Mouse (Mus musculus) liver, embryonic 13.5 days (tissue): ENCODE results near the gene Gm20683. TPM values are rescaled to one million over a fixed set of nuclear protein-coding genes. Genes with fewer than 3 reads are reported as not detected.

Experiments used
- ATAC-seq: fragments of 200-750 bp; cut with Nextera tagmentation; 2 replicates; pipeline ENCODE4 v1.8.0; 2017; ENCODE audit warnings: low read depth, mild to moderate bottlenecking, moderate number of reproducible peaks, moderate library complexity
- DNase-seq: peaks from one replicate; pipeline ENCODE4 v3.0.0; 2022
- H3K27ac ChIP-seq: fragments of 300-500 bp; sonication (generic); 2 replicates; pipeline ENCODE4 v1.5.1; 2015; ENCODE audit warnings: moderate library complexity, mild to moderate bottlenecking, inconsistent platforms
- H3K27me3 ChIP-seq: fragments of 300-500 bp; sonication (generic); 2 replicates; pipeline ENCODE4 v1.6.1; 2015; ENCODE audit warnings: mild to moderate bottlenecking, inconsistent platforms
- H3K36me3 ChIP-seq: fragments of 300-500 bp; sonication (generic); 2 replicates; pipeline ENCODE4 v1.6.1; 2015; ENCODE audit warnings: mild to moderate bottlenecking, inconsistent platforms
- H3K4me1 ChIP-seq: fragments of 300-500 bp; sonication (generic); replicated peaks from 2 replicates; pipeline ENCODE4 v1.6.1; 2015; ENCODE audit warnings: inconsistent platforms
- H3K4me2 ChIP-seq: fragments of 300-500 bp; sonication (generic); 2 replicates; pipeline ENCODE4 v1.6.1; 2015; ENCODE audit warnings: inconsistent platforms, mild to moderate bottlenecking, moderate library complexity
- H3K4me3 ChIP-seq: fragments of 300-500 bp; sonication (generic); replicated peaks from 2 replicates; pipeline ENCODE4 v1.5.1; 2015; ENCODE audit warnings: mild to moderate bottlenecking, inconsistent platforms
- H3K9ac ChIP-seq: fragments of 300-500 bp; sonication (generic); 2 replicates; pipeline ENCODE4 v1.6.1; 2015; ENCODE audit warnings: mild to moderate bottlenecking, inconsistent platforms
- H3K9me3 ChIP-seq: fragments of 300-500 bp; sonication (generic); replicated peaks from 2 replicates; pipeline ENCODE4 v1.6.1; 2016; ENCODE audit warnings: inconsistent platforms
- WGBS: fragments of 180-500 bp; shearing (Covaris S2); methylation state at CpG from one replicate; pipeline ENCODE4 v1.1.7; 2015; ENCODE audit not compliant: insufficient replicate concordance; 5-methylcytosine and 5-hydroxymethylcytosine counted together
- polyA plus RNA-seq: library from polyadenylated mRNA; unstranded; fragments of >200 nt; fragmentation: Nextera tagmentation; extraction: Ambion mirVana; gene quantifications from 2 replicates; pipeline ENCODE4 v1.2.1, GENCODE M21; 2015

Gene Gm20683
- polyA plus RNA-seq, result 0.28 and 0.57 TPM in 2 replicates

GRCm38 (mm10) chr17:25841117-25841880 is at the start of gene Gm20683:
Gene Gm20683 (minus strand): TSS chr17:25841763.
- DNase-seq (no peak), ATAC-seq (no peak)
- Histone ChIP-seq H3K27me3 (no peaks in the 10 kb centered on the region), H3K4me3 (no peak within 1 kb of the TSS), H3K36me3 (peaks cover 76% of the 10 kb centered on the region), H3K4me2 (peak within 1 kb of the TSS; percentile 87; the same call in 1 of the 2 replicates), H3K27ac (no peak within 1 kb of the TSS; the same call in none of the 2 replicates), H3K9me3 (no peaks in the 10 kb centered on the region), H3K9ac (peak within 1 kb of the TSS; percentile 33; the same call in 1 of the 2 replicates), H3K4me1 (peaks cover 69% of the 10 kb centered on the region)
- WGBS, result 92% methylated on average over 20 of the region's 22 CpGs

GRCm38 (mm10) chr17:25888837-25889236 is 47.3 kb upstream of the Gm20683 start:
- H3K9me3 ChIP-seq, result no peaks in the 10 kb centered on the region
- peaks cover 21% of the 10 kb centered on the region for H3K36me3 ChIP-seq
- H3K9ac ChIP-seq, result no peak overlapping the region
- no peak overlapping the region for H3K27ac ChIP-seq
- no peak for ATAC-seq
- no peak overlapping the region for H3K4me3 ChIP-seq
- no peak for DNase-seq
- peaks cover 12% of the 10 kb centered on the region; the same call in 1 of the 2 replicates for H3K4me1 ChIP-seq
- 78% methylated on average over 3 of the region's 3 CpGs for WGBS
- H3K4me2 ChIP-seq, result no peak overlapping the region
- no peaks in the 10 kb centered on the region for H3K27me3 ChIP-seq

DNA sequence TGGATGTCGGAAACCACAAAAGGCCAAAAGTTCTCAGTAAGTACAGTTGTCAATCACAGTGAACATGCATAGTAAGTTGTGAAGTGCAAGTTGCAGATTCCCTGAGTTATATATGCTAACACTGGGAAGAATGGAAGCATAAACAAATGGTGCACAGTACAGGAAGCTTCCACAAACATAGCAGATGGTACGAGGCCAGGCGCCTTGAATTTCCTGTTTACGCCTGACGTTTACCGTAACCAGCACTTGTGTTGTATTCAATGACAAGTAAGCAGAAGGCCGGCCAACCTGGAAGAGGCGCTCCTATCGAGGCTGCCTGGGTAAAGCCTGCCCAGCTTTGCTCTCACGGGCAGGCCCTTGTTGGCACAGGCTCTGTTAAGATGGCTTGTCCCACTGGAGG is 45.9 kb upstream of the Gm20683 start:
- DNase-seq (no peak), ATAC-seq (no peak)
- Histone ChIP-seq H3K9me3 (no peaks in the 10 kb centered on the region), H3K4me2 (no peak overlapping the region), H3K27me3 (no peaks in the 10 kb centered on the region), H3K9ac (no peak overlapping the region), H3K4me3 (no peak overlapping the region), H3K4me1 (peaks cover 18% of the 10 kb centered on the region), H3K36me3 (peaks cover 32% of the 10 kb centered on the region), H3K27ac (no peak overlapping the region)
- WGBS, result 70% methylated on average over 10 of the region's 10 CpGs

GRCm38 (mm10) chr17:25886806-25887205 is 45.2 kb upstream of the Gm20683 start:
- Histone ChIP-seq H3K4me1 (peaks cover 24% of the 10 kb centered on the region), H3K9ac (no peak overlapping the region), H3K4me3 (no peak overlapping the region), H3K27me3 (no peaks in the 10 kb centered on the region), H3K4me2 (no peak overlapping the region), H3K27ac (no peak overlapping the region), H3K36me3 (peaks cover 32% of the 10 kb centered on the region), H3K9me3 (no peaks in the 10 kb centered on the region)
- ATAC-seq (no peak), DNase-seq (no peak)

GRCm38 (mm10) chr17:25885636-25886035 is 44.1 kb upstream of the Gm20683 start:
- peaks cover 32% of the 10 kb centered on the region for H3K36me3 ChIP-seq
- H3K27me3 ChIP-seq, result no peaks in the 10 kb centered on the region
- H3K27ac ChIP-seq, result no peak overlapping the region
- no peak for DNase-seq
- no peaks in the 10 kb centered on the region for H3K9me3 ChIP-seq
- WGBS, result 50% methylated on average over 4 of the region's 4 CpGs
- no peak for ATAC-seq
- H3K4me1 ChIP-seq, result peaks cover 36% of the 10 kb centered on the region
- H3K4me3 ChIP-seq, result no peak overlapping the region
- H3K9ac ChIP-seq, result no peak overlapping the region
- no peak overlapping the region for H3K4me2 ChIP-seq

DNA sequence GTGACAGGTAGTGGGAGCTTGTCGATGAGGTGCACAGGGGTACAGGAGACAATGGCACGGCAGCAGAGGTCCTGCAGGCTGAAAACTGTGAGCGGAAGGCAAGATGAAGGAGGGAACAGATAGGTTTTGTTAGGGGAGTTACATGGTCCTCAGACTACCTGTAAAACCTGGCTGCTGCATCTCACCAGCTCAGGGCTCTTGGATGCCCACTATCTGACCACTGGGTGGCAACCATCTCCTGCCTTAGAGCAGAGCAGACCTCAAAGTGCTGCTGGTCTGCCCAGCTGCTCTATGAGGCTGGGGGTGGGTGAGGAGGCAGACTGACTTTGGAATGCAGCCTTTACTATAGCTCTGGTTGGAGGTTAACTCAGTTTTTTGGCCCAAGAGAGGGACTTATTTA is 42.3 kb upstream of the Gm20683 start:
- H3K4me2 ChIP-seq, result no peak overlapping the region
- no peaks in the 10 kb centered on the region for H3K9me3 ChIP-seq
- DNase-seq (no peak), ATAC-seq (no peak)
- no peak overlapping the region for H3K27ac ChIP-seq
- WGBS, result 79% methylated on average over 3 of the region's 3 CpGs
- H3K4me1 ChIP-seq, result peaks cover 53% of the 10 kb centered on the region
- H3K4me3 ChIP-seq, result no peak overlapping the region
- H3K9ac ChIP-seq, result no peak overlapping the region
- H3K27me3 ChIP-seq, result no peaks in the 10 kb centered on the region
- H3K36me3 ChIP-seq, result peaks cover 29% of the 10 kb centered on the region

- H3K27ac ChIP-seq, result no peak overlapping the region
- H3K27me3 ChIP-seq, result no peaks in the 10 kb centered on the region
- DNase-seq (no peak), ATAC-seq (no peak)
- H3K36me3 ChIP-seq, result peaks cover 35% of the 10 kb centered on the region
- WGBS, result 90% methylated on average over 8 of the region's 8 CpGs
- H3K9ac ChIP-seq, result no peak overlapping the region
- no peaks in the 10 kb centered on the region for H3K9me3 ChIP-seq
- H3K4me1 ChIP-seq, result peaks cover 53% of the 10 kb centered on the region
- H3K4me3 ChIP-seq, result no peak overlapping the region
- H3K4me2 ChIP-seq, result no peak overlapping the region
Measured at GRCm38 (mm10) chr17:25883268-25883667, 41.7 kb upstream of the Gm20683 start.

DNA sequence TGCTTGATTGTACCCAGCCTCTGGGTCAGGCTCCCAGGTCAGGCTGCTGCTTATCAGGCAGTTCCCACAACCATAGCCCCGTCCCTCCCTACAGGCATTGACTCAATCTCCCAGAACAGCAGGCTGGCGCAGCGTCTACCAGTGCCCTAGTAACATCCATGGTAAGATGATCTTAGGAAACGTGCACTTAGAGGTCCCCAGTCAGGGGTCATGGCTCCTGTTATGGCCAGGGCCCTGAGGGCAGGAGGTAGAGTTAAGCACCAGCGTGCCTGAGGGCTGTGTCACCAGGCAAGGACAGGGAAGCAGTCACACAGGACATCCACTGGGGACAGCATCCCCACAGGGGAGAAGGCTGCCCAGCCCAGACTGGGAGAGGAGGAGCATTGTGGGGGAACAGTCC is 40.7 kb upstream of the Gm20683 start:
- H3K27me3 ChIP-seq, result no peaks in the 10 kb centered on the region
- H3K9me3 ChIP-seq, result no peaks in the 10 kb centered on the region
- DNase-seq, result peak; percentile 48
- peaks cover 40% of the 10 kb centered on the region for H3K36me3 ChIP-seq
- no peak overlapping the region for H3K9ac ChIP-seq
- H3K27ac ChIP-seq, result peak overlapping the region; percentile 45
- no peak overlapping the region for H3K4me2 ChIP-seq
- 27% methylated on average over 5 of the region's 5 CpGs for WGBS
- no peak overlapping the region for H3K4me3 ChIP-seq
- peak; percentile 54 for ATAC-seq
- peaks cover 57% of the 10 kb centered on the region for H3K4me1 ChIP-seq

GRCm38 (mm10) chr17:25881691-25882090 is 40.1 kb upstream of the Gm20683 start:
- no peaks in the 10 kb centered on the region for H3K27me3 ChIP-seq
- DNase-seq, result no peak
- H3K4me1 ChIP-seq, result peaks cover 59% of the 10 kb centered on the region
- H3K9me3 ChIP-seq, result no peaks in the 10 kb centered on the region
- H3K4me2 ChIP-seq, result no peak overlapping the region
- 67% methylated on average over 4 of the region's 4 CpGs for WGBS
- no peak for ATAC-seq
- peak overlapping the region; percentile 45 for H3K27ac ChIP-seq
- H3K36me3 ChIP-seq, result peaks cover 40% of the 10 kb centered on the region
- H3K4me3 ChIP-seq, result no peak overlapping the region
- H3K9ac ChIP-seq, result no peak overlapping the region

- ATAC-seq, result no peak
- Histone ChIP-seq H3K36me3 (peaks cover 40% of the 10 kb centered on the region), H3K4me1 (peaks cover 63% of the 10 kb centered on the region), H3K27me3 (no peaks in the 10 kb centered on the region), H3K9ac (no peak overlapping the region; the same call in 1 of the 2 replicates), H3K4me2 (no peak overlapping the region), H3K9me3 (no peaks in the 10 kb centered on the region), H3K4me3 (no peak overlapping the region), H3K27ac (peak overlapping the region; percentile 45)
- WGBS, result 29% methylated on average over 5 of the region's 5 CpGs
- DNase-seq, result no peak
Measured at GRCm38 (mm10) chr17:25880913-25881641, 39.5 kb upstream of the Gm20683 start.

DNA sequence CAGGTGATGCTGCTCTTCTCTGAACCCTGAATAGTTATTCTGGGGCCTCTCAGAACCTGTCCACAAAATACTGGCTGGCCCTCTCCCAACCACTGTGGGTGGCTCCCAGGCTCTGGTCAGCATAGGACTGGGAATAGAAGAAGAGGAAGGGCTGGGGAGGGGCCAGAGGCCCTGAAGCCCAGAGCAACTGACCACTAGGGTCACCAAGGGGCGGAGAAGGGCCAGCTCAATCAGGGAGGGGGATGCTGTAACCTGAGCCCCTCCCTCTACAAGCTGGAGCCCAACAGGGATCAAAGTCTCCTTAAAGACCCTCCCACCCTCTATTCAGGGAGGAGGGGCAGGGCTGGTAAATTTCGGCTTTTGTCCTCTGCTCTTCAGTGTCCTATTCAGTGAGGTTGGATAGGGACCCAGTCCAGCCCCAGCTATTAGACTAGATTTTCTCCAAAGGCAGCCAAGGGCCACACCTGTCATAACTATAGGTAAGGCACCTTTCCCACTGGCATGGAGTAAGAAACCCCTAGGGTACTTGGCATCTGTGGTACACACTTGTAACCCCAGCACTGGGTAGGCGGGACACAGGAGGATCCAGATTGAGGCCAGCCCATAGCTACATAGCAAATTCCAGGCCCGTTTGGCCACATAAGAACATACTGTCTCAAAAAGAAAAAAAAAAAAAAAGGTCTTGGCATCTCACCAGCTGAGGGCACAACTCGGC is 38.8 kb upstream of the Gm20683 start, which contains the start of gene Wfikkn1:
TSS of gene Wfikkn1 (minus strand) at position 663 of the 715 bp plus-strand sequence.
- Histone ChIP-seq H3K9ac (no peak within 1 kb of the TSS; the same call in 1 of the 2 replicates), H3K9me3 (no peaks in the 10 kb centered on the region), H3K4me3 (no peak within 1 kb of the TSS), H3K4me1 (peaks cover 65% of the 10 kb centered on the region), H3K4me2 (no peak within 1 kb of the TSS), H3K27me3 (no peaks in the 10 kb centered on the region), H3K27ac (peak within 1 kb of the TSS; percentile 45), H3K36me3 (peaks cover 40% of the 10 kb centered on the region)
- 65% methylated on average over 5 of the region's 5 CpGs for WGBS
- ATAC-seq (peak; percentile 37), DNase-seq (no peak)
